Mouse (Mus musculus) MN1 (cell line): ENCODE measurements around the gene Aagab.

Experiments used
- DNase-seq: peaks from one replicate; pipeline ENCODE4 v3.0.0-alpha.2; 2016; ENCODE audit warnings: low spot score

Gene Aagab

GRCm38 (mm10) chr9:63602043-63602939 lies at the start of gene Aagab, which contains the start of gene Iqch:
Gene Aagab (plus strand): TSS chr9:63602660.
Gene Iqch (minus strand): TSS chr9:63602493.
- DNase-seq = peak; percentile 95

- DNase-seq = no peak
Observed at GRCm38 (mm10) chr9:63553628-63554027, 48.8 kb upstream of the Aagab start.

- no peak for DNase-seq
Observed at GRCm38 (mm10) chr9:63555460-63555990, 46.9 kb upstream of the Aagab start.

GRCm38 (mm10) chr9:63556316-63556715 lies 46.1 kb upstream of the Aagab start:
- DNase-seq = no peak

GRCm38 (mm10) chr9:63556933-63557332 lies 45.5 kb upstream of the Aagab start:
- DNase-seq = no peak

GRCm38 (mm10) chr9:63561931-63562330 lies 40.5 kb upstream of the Aagab start:
- DNase-seq = peak; percentile 13

GRCm38 (mm10) chr9:63563436-63563835 lies 39.0 kb upstream of the Aagab start:
- DNase-seq = no peak

GRCm38 (mm10) chr9:63568314-63568713 lies 34.1 kb upstream of the Aagab start:
- DNase-seq = peak; percentile 29

- peak; percentile 65 for DNase-seq
Observed at GRCm38 (mm10) chr9:63568808-63569207, 33.7 kb upstream of the Aagab start.

GRCm38 (mm10) chr9:63571895-63572294 lies 30.6 kb upstream of the Aagab start:
- no peak for DNase-seq

GRCm38 (mm10) chr9:63572874-63573273 lies 29.6 kb upstream of the Aagab start:
- no peak for DNase-seq

- DNase-seq = no peak
Observed at GRCm38 (mm10) chr9:63577469-63577868, 25.0 kb upstream of the Aagab start.

GRCm38 (mm10) chr9:63579644-63580043 lies 22.8 kb upstream of the Aagab start:
- DNase-seq = no peak

GRCm38 (mm10) chr9:63580046-63580445 lies 22.4 kb upstream of the Aagab start:
- DNase-seq = no peak

- no peak for DNase-seq
Observed at GRCm38 (mm10) chr9:63581778-63582177, 20.7 kb upstream of the Aagab start.

GRCm38 (mm10) chr9:63585251-63585650 lies 17.2 kb upstream of the Aagab start:
- no peak for DNase-seq

- DNase-seq = no peak
Observed at GRCm38 (mm10) chr9:63589209-63589608, 13.3 kb upstream of the Aagab start.

GRCm38 (mm10) chr9:63590592-63590991 lies 11.9 kb upstream of the Aagab start:
- no peak for DNase-seq

- DNase-seq = no peak
Observed at GRCm38 (mm10) chr9:63591661-63592256, 10.7 kb upstream of the Aagab start.

- DNase-seq = no peak
Observed at GRCm38 (mm10) chr9:63595032-63595431, 7.4 kb upstream of the Aagab start.

- DNase-seq = no peak
Observed at GRCm38 (mm10) chr9:63595652-63596051, 6.8 kb upstream of the Aagab start.

- peak; percentile 73 for DNase-seq
Observed at GRCm38 (mm10) chr9:63596660-63597059, 5.8 kb upstream of the Aagab start.

GRCm38 (mm10) chr9:63603849-63604248 lies 1.4 kb downstream of the Aagab start:
- peak; percentile 33 for DNase-seq
